In the genomic region with DNA sequence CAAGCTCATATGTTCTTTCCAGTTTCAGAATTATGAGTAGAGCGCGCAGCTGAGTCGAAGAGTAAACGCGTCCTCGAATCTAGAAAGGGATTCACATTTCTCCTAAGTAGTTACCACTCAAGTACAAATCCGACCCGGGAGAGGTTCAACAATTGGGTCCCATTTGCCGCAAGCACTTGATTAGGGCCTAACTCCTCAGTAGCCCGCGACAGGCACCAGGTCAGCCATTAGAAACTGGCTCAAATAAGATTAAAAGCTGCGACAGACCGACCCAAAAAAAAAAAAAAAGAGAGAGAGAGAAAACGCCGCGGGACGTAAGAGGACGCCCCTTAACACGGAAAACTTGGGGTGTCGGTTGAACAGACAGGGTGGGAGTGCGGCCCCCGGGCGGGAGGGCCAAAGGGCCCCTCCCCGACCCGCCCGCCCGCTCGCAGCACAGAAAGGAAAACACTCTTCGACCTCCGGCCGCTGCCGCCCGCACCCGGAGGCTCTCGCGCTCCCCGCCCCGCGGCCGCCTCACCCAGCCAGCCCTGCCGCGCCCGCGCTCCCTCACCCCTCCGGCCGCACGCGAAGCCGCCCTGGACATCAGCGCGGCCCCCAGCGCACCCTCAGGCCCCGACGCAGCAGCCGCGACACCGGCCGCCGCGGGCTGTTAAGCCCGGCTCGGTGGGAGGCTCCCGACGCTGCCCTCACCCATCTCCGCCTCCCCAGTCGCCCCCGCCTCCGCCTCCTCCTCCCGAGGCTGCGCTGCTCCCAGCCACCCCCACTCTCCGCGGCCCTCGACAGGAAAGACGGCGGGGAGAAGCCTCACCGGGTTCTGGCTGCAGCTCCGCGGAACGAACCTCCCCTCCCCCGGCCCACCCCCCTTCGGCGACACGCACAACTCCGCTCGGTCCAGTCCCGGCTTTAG, we compare ENCODE assay signal across 7 mouse cellular contexts. TPM values are rescaled to one million over a fixed set of nuclear protein-coding genes. Genes with fewer than 3 reads are reported as not detected.
A peak's percentile ranks its signal among the peaks of the same experiment; 100 is the strongest.
DNase-seq lines count a peak whose midpoint lies in the region; ATAC-seq and TF ChIP-seq lines count a peak whose summit lies in the region.
"Not testable (repeated sequence)": the region's sequence is repeated elsewhere in the genome, so short reads cannot be mapped to it uniquely, and the experiment has no call there.

No protein-coding gene starts in this region.

- peaks cover 26% of the 10 kb centered on the region for H3K36me3 ChIP-seq in embryonic facial prominence, embryonic 10.5 days (replicated peaks)
- H3K36me3 ChIP-seq in intestine, postnatal 0 days (ENCODE audit: control insufficient read depth, insufficient read depth); limb, embryonic 14.5 days (ENCODE audit: control insufficient read depth, insufficient read depth, low read length); midbrain, embryonic 13.5 days: not testable (repeated sequence)

- peak overlapping the region; percentile 91 for H3K27ac ChIP-seq in embryonic facial prominence, embryonic 10.5 days (replicated peaks)
- peak overlapping the region; percentile 94 for H3K27ac ChIP-seq in intestine, postnatal 0 days (ENCODE audit: low read depth, low read length)
- peak overlapping the region; percentile 85 for H3K27ac ChIP-seq in limb, embryonic 14.5 days (replicated peaks; ENCODE audit: low read depth, low read length)
- peak overlapping the region; percentile 92 for H3K27ac ChIP-seq in midbrain, embryonic 13.5 days

- WGBS in embryonic facial prominence, embryonic 10.5 days: under 1% methylated on average over 50 of the region's 86 CpGs
- WGBS in intestine, postnatal 0 days: under 1% methylated on average over 42 of the region's 86 CpGs
- 0% methylated on average over 18 of the region's 86 CpGs for WGBS in limb, embryonic 14.5 days
- under 1% methylated on average over 34 of the region's 86 CpGs for WGBS in midbrain, embryonic 13.5 days

- H3K4me3 ChIP-seq in embryonic facial prominence, embryonic 10.5 days: peak overlapping the region; percentile 80
- peak overlapping the region; percentile 67 for H3K4me3 ChIP-seq in intestine, postnatal 0 days (ENCODE audit: low read depth, low read length)
- peak overlapping the region; percentile 71 for H3K4me3 ChIP-seq in limb, embryonic 14.5 days (replicated peaks; ENCODE audit: low read length)
- peak overlapping the region; percentile 75 for H3K4me3 ChIP-seq in midbrain, embryonic 13.5 days (replicated peaks)

- H3K4me1 ChIP-seq in embryonic facial prominence, embryonic 10.5 days: peaks cover 19% of the 10 kb centered on the region
- H3K4me1 ChIP-seq in intestine, postnatal 0 days (replicated peaks; ENCODE audit: control insufficient read depth, insufficient read depth, low read length); limb, embryonic 14.5 days (ENCODE audit: control insufficient read depth, insufficient read depth, low read length): not testable (repeated sequence)
- peaks cover 28% of the 10 kb centered on the region for H3K4me1 ChIP-seq in midbrain, embryonic 13.5 days (replicated peaks)

- not testable (repeated sequence) for TF ChIP-seq CTCF in intestine, postnatal 0 days (IDR thresholded peaks at IDR 0.05; ENCODE audit: low read depth)

- not testable (repeated sequence) for H3K27me3 ChIP-seq in embryonic facial prominence, embryonic 10.5 days (replicated peaks; ENCODE audit: low read depth, poor library complexity, severe bottlenecking); intestine, postnatal 0 days (replicated peaks; ENCODE audit: control insufficient read depth, insufficient read depth, low read length); limb, embryonic 14.5 days (ENCODE audit: control insufficient read depth, insufficient read depth, low read length); midbrain, embryonic 13.5 days

- peak overlapping the region; percentile 68 for H3K4me2 ChIP-seq in intestine, postnatal 0 days (replicated peaks; ENCODE audit: low read depth)
- H3K4me2 ChIP-seq in limb, embryonic 14.5 days (replicated peaks; ENCODE audit: low read depth, low read length, severe bottlenecking): peak overlapping the region; percentile 56
- peak overlapping the region; percentile 67 for H3K4me2 ChIP-seq in midbrain, embryonic 13.5 days (replicated peaks)

- H3K9me3 ChIP-seq in embryonic facial prominence, embryonic 10.5 days; intestine, postnatal 0 days (ENCODE audit: control insufficient read depth); limb, embryonic 14.5 days (ENCODE audit: control insufficient read depth, low read length); midbrain, embryonic 13.5 days: not testable (repeated sequence)

- TF ChIP-seq POLR2A in limb, embryonic 14.5 days (IDR thresholded peaks at IDR 0.05; ENCODE audit: borderline replicate concordance, extremely low read depth, insufficient read depth, insufficient read length): not testable (repeated sequence)

- DNase-seq in adrenal gland, adult 8-10 months: peak; percentile 26
- DNase-seq in embryonic facial prominence, embryonic 10.5 days (ENCODE audit: low spot score): peak; percentile 61
- DNase-seq in heart, adult 11 months: peak; percentile 97
- DNase-seq in limb, embryonic 14.5 days (ENCODE audit: low spot score): peak; percentile 14
- DNase-seq in spleen, adult 18-20 months: peak; percentile 39 to 53

- ATAC-seq in intestine, postnatal 0 days; limb, embryonic 14.5 days (ENCODE audit: low FRiP score, low read depth); midbrain, embryonic 13.5 days: not testable (repeated sequence)

- peak overlapping the region; percentile 80 for H3K9ac ChIP-seq in intestine, postnatal 0 days (ENCODE audit: low read depth, low read length)
- peak overlapping the region; percentile 90 for H3K9ac ChIP-seq in limb, embryonic 14.5 days (ENCODE audit: low read depth, low read length, severe bottlenecking)
- H3K9ac ChIP-seq in midbrain, embryonic 13.5 days (replicated peaks): peak overlapping the region; percentile 88

RNA-seq across cellular contexts. Expression of gene Zmym5, which starts 0.5 kb away (rescaled TPM):
- total RNA-seq in adrenal gland, adult 8-10 months (2022): 10 to 100 TPM; 30.8 to 48.2 (median 40.5) TPM
- 22.2 and 26.5 TPM in 2 replicates for polyA plus RNA-seq in embryonic facial prominence, embryonic 10.5 days (2016; fragmentation: Nextera tagmentation; extraction: Ambion mirVana)
- 14.7 and 15.3 TPM in 2 replicates for polyA plus RNA-seq in intestine, postnatal 0 days (2015; fragmentation: Nextera tagmentation; extraction: Ambion mirVana)
- polyA plus RNA-seq in limb, embryonic 14.5 days (2012; rRNA removed): 24.5 and 32.9 TPM in 2 replicates
- 22.0 and 24.4 TPM in 2 replicates for polyA plus RNA-seq in limb, embryonic 14.5 days (2014; fragmentation: Nextera tagmentation; extraction: Ambion mirVana)
- polyA plus RNA-seq in midbrain, embryonic 13.5 days (2015; fragmentation: Nextera tagmentation; extraction: Ambion mirVana): 37.1 and 38.1 TPM in 2 replicates

RNA-seq across cellular contexts. Expression of gene Pspc1, which starts 32.9 kb away (rescaled TPM):
- 10 to 100 TPM; 21.5 to 40.4 (median 28.4) TPM for total RNA-seq in adrenal gland, adult 8-10 months (2022)
- 41.3 and 44.7 TPM in 2 replicates for polyA plus RNA-seq in embryonic facial prominence, embryonic 10.5 days (2016; fragmentation: Nextera tagmentation; extraction: Ambion mirVana)
- 11.1 and 11.5 TPM in 2 replicates for polyA plus RNA-seq in intestine, postnatal 0 days (2015; fragmentation: Nextera tagmentation; extraction: Ambion mirVana)
- 27.1 and 41.5 TPM in 2 replicates for polyA plus RNA-seq in limb, embryonic 14.5 days (2012; rRNA removed)
- polyA plus RNA-seq in limb, embryonic 14.5 days (2014; fragmentation: Nextera tagmentation; extraction: Ambion mirVana): 23.8 and 26.4 TPM in 2 replicates
- polyA plus RNA-seq in midbrain, embryonic 13.5 days (2015; fragmentation: Nextera tagmentation; extraction: Ambion mirVana): 47.5 and 51.1 TPM in 2 replicates

Comparison
In these comparisons a context has a peak if more than half of its experiments do, and no peak if none do; other contexts are left out.
1. DNase-seq: peak in every context shown above with its lines; median percentile 97 in heart, adult 11 months; 61 in embryonic facial prominence, embryonic 10.5 days; 46 in spleen, adult 18-20 months; 26 in adrenal gland, adult 8-10 months; 14 in limb, embryonic 14.5 days.